ENCODE assay signal across 12 mouse cellular contexts in the genomic region with DNA sequence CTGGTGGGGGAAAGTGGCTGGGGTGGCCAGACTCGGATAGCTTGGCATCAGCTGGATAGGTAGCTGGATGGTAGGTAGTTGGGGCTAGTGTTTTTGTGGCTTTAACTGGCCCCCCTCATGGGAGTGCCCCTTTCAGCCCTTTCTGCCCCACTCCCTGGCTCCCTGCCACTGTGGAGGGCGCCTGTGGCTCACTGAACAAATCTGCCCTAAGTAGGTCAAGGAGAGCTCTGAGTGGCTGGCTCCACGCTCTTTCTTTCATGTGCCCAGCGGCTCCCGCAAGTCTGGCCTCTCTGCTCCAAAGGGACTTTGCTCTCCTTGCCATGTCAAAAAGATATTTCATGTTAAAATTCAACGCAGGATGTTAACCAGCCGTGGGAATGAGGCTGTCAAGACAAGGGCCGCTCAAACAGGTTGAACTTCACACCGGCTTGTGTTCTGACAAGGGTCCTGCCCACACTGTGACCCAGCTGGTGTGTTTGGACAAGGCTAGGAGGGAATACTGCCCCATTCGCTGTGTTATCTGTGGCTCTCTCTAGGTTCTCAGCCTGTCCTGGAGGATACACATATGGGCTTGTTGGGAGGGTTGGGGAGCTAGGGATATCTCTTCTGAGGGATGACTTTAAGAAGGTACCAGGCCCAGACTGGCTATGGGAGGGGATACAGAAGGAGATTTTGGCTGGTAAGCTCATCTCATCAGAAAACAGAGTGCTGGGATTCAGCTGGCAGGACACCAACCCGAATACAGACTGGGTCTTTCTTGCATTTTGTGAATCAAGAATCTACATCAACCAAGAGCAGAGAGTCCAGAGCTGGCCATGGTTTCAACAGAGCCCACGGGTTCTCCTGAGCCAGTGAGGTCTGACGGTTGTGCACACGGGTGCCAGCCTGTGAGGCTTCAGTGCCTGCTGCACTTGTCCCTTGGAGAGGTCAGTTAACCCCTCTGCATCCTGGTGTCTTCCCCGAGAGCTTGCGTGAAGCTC. TPM values are rescaled to one million over a fixed set of nuclear protein-coding genes. Genes with fewer than 3 reads are reported as not detected.
DNase-seq lines count a peak whose midpoint lies in the region; ATAC-seq and TF ChIP-seq lines count a peak whose summit lies in the region.
"Had no signal": no experiment of that assay in that cellular context is flagged by ENCODE, and none has a peak within 500 bp of the region (broad histone marks: within the 10 kb centered on the region; RNA-seq: fewer than 3 reads in every experiment).

No protein-coding gene starts in this region.

- no peaks in the 10 kb centered on the region for H3K27me3 ChIP-seq in hindbrain, embryonic 16.5 days (replicated peaks; ENCODE audit: control insufficient read depth, insufficient read depth, low read length)
- H3K27me3 ChIP-seq in hindbrain, embryonic 13.5 days: no peaks in the 10 kb centered on the region
- no peaks in the 10 kb centered on the region for H3K27me3 ChIP-seq in forebrain, postnatal 0 days (ENCODE audit: insufficient read depth, low read length)

- H3K27ac ChIP-seq in hindbrain, embryonic 16.5 days (ENCODE audit: low read depth, low read length): peak overlapping the region; percentile 14; the same call in 1 of the 2 replicates
- no peak overlapping the region for H3K27ac ChIP-seq in hindbrain, embryonic 13.5 days
- peak overlapping the region; percentile 72 for H3K27ac ChIP-seq in forebrain, postnatal 0 days (ENCODE audit: low read depth, low read length)

- no peak overlapping the region for H3K4me3 ChIP-seq in hindbrain, embryonic 16.5 days (ENCODE audit: low read length)
- H3K4me3 ChIP-seq in hindbrain, embryonic 13.5 days: no peak overlapping the region
- H3K4me3 ChIP-seq in forebrain, postnatal 0 days (ENCODE audit: low read depth, low read length): no peak overlapping the region

- no peak for TF ChIP-seq CTCF in forebrain, postnatal 0 days (IDR thresholded peaks at IDR 0.05; ENCODE audit: low read depth)

- peak; percentile 28 for DNase-seq in ovary, postnatal 36 days (ENCODE audit: low spot score)
- no peak for DNase-seq in ovary, postnatal 14 days (ENCODE audit: low spot score)
- DNase-seq in forebrain, postnatal 0 days: peak; percentile 66
- DNase-seq in retina, embryonic 14.5 days (ENCODE audit: low spot score): peak; percentile 48
- DNase-seq in frontal cortex, adult 2 months (ENCODE audit: extremely low spot score in 1 of 2, low spot score in 1 of 2): no peak
- no peak for DNase-seq in spleen, postnatal 14 days (ENCODE audit: low spot score in 2 of 2)
- DNase-seq: gastrocnemius, postnatal 25 days; liver had no signal

- H3K9ac ChIP-seq in hindbrain, embryonic 16.5 days (ENCODE audit: low read depth, low read length): no peak overlapping the region
- H3K9ac ChIP-seq in hindbrain, embryonic 13.5 days: no peak overlapping the region
- H3K9ac ChIP-seq in forebrain, postnatal 0 days: no peak overlapping the region

- H3K9me3 ChIP-seq in hindbrain, embryonic 16.5 days (ENCODE audit: control insufficient read depth, low read length): no peaks in the 10 kb centered on the region
- H3K9me3 ChIP-seq in hindbrain, embryonic 13.5 days: no peaks in the 10 kb centered on the region
- no peaks in the 10 kb centered on the region for H3K9me3 ChIP-seq in forebrain, postnatal 0 days (ENCODE audit: low read length)

- peak; percentile 31 for ATAC-seq in hindbrain, embryonic 16.5 days
- ATAC-seq in hindbrain, embryonic 13.5 days (ENCODE audit: low FRiP score): no peak
- peak; percentile 56 for ATAC-seq in forebrain, postnatal 0 days
- ATAC-seq: CD4-positive, CD25-positive, alpha-beta regulatory T cell, adult 4 months had no signal

- no peak overlapping the region for H3K4me2 ChIP-seq in hindbrain, embryonic 16.5 days (ENCODE audit: low read length)
- no peak overlapping the region for H3K4me2 ChIP-seq in hindbrain, embryonic 13.5 days
- no peak overlapping the region for H3K4me2 ChIP-seq in forebrain, postnatal 0 days (ENCODE audit: low read depth)

- WGBS in hindbrain, embryonic 16.5 days: 64% methylated on average over 16 of the region's 16 CpGs
- 81% methylated on average over 16 of the region's 16 CpGs for WGBS in hindbrain, embryonic 13.5 days
- WGBS in forebrain, postnatal 0 days: 50% methylated on average over 16 of the region's 16 CpGs

- H3K36me3 ChIP-seq in hindbrain, embryonic 16.5 days (ENCODE audit: control insufficient read depth, insufficient read depth, low read length): no peaks in the 10 kb centered on the region
- H3K36me3 ChIP-seq in hindbrain, embryonic 13.5 days: no peaks in the 10 kb centered on the region
- H3K36me3 ChIP-seq in forebrain, postnatal 0 days (ENCODE audit: insufficient read depth): no peaks in the 10 kb centered on the region

- H3K4me1 ChIP-seq in hindbrain, embryonic 16.5 days (ENCODE audit: control insufficient read depth, insufficient read depth, low read depth, low read length): peaks cover 8% of the 10 kb centered on the region
- H3K4me1 ChIP-seq in hindbrain, embryonic 13.5 days (replicated peaks): 0 out of 2 replicates have a peak, but pooled peaks cover 6% of the 10 kb centered on the region
- H3K4me1 ChIP-seq in forebrain, postnatal 0 days (ENCODE audit: insufficient read depth): peaks cover 16% of the 10 kb centered on the region; the same call in 1 of the 2 replicates

RNA-seq across cellular contexts. Expression of gene Slc22a12, which starts 5.9 kb away (rescaled TPM):
- 0.14 TPM in 1 of 2 replicates, not detected in the other for polyA plus RNA-seq in hindbrain, embryonic 16.5 days (2015; fragmentation: Nextera tagmentation; extraction: Ambion mirVana)
- polyA plus RNA-seq in hindbrain, embryonic 13.5 days (2015; fragmentation: Nextera tagmentation; extraction: Ambion mirVana): 0.10 and 0.23 TPM in 2 replicates
- total RNA-seq in forebrain, postnatal 0 days (2014; rRNA removed): not detected in 2 replicates
- 0.15 and 0.40 TPM in 2 replicates for polyA plus RNA-seq in forebrain, postnatal 0 days (2015; fragmentation: Nextera tagmentation; extraction: Ambion mirVana)
- 0.08 and 0.10 TPM in 2 replicates for polyA plus RNA-seq in frontal cortex, adult 2 months (2012; rRNA removed)
- total RNA-seq: gastrocnemius, postnatal 25 days had no signal
- polyA plus RNA-seq: CD4-positive, CD25-positive, alpha-beta regulatory T cell, adult 4 months; stomach, embryonic 14.5 days had no signal

Comparison
In these comparisons a context has a peak if more than half of its experiments do, and no peak if none do; other contexts are left out.
1. DNase-seq: peak in ovary, postnatal 36 days (single experiment), forebrain, postnatal 0 days (single experiment) and retina, embryonic 14.5 days (single experiment); none in ovary, postnatal 14 days (single experiment), frontal cortex, adult 2 months (0 of 2) and spleen, postnatal 14 days (0 of 2).